23 mouse cellular contexts compared by ENCODE assay signal in genomic region chr2:126084326-126084725, GRCm38 (mm10). TPM values are rescaled to one million over a fixed set of nuclear protein-coding genes. Genes with fewer than 3 reads are reported as not detected.
DNase-seq lines count a peak whose midpoint lies in the region.
"Had no signal": no experiment of that assay in that cellular context is flagged by ENCODE, and none has a peak within 500 bp of the region (broad histone marks: within the 10 kb centered on the region; RNA-seq: fewer than 3 reads in every experiment).

No protein-coding gene starts in this region.

- 82% methylated on average over 3 of the region's 3 CpGs for WGBS in forebrain, embryonic 10.5 days

- H3K4me3 ChIP-seq in forebrain, embryonic 10.5 days = no peak overlapping the region
- H3K4me3 ChIP-seq: heart, embryonic 13.5 days; limb, embryonic 12.5 days had no signal

- H3K9me3 ChIP-seq in forebrain, embryonic 10.5 days = no peaks in the 10 kb centered on the region
- H3K9me3 ChIP-seq: G1E; heart, embryonic 13.5 days; limb, embryonic 12.5 days had no signal

- intact Hi-C loops in gastrocnemius, postnatal 14 days (cut with DNase I; ENCODE audit: low total_unique reads) = no loop called here

- no peaks in the 10 kb centered on the region for H3K36me3 ChIP-seq in forebrain, embryonic 10.5 days (replicated peaks)
- H3K36me3 ChIP-seq: G1E; heart, embryonic 13.5 days; limb, embryonic 12.5 days had no signal

- H3K27ac ChIP-seq in forebrain, embryonic 10.5 days = no peak overlapping the region
- H3K27ac ChIP-seq: heart, embryonic 13.5 days; hindbrain, embryonic 14.5 days; kidney, postnatal 0 days; limb, embryonic 12.5 days; macrophage; stomach, postnatal 0 days had no signal

- no peaks in the 10 kb centered on the region for H3K27me3 ChIP-seq in forebrain, embryonic 10.5 days (ENCODE audit: poor library complexity, severe bottlenecking)
- H3K27me3 ChIP-seq: CH12.LX; heart, embryonic 13.5 days; limb, embryonic 12.5 days had no signal

- peaks cover 5% of the 10 kb centered on the region; the same call in 1 of the 2 replicates for H3K4me1 ChIP-seq in forebrain, embryonic 10.5 days
- H3K4me1 ChIP-seq: limb, embryonic 12.5 days had no signal

- peak; percentile 43 for DNase-seq in gastrocnemius, adult 8-10 months (ENCODE audit: low spot score in 2 of 2)
- no peak for DNase-seq in gastrocnemius, postnatal 4 days (ENCODE audit: low spot score in 2 of 2)
- peak; percentile 15 for DNase-seq in layer of hippocampus, adult 11-12 months (ENCODE audit: low spot score)
- no peak for DNase-seq in layer of hippocampus, postnatal 25 days (ENCODE audit: extremely low spot score in 1 of 2, low spot score in 1 of 2)
- DNase-seq in gastrocnemius, postnatal 14 days = peak; percentile 39
- DNase-seq in layer of hippocampus, adult 9-10 months (ENCODE audit: low spot score) = peak; percentile 13
- DNase-seq in forebrain, embryonic 10.5 days (ENCODE audit: extremely low spot score, low spot score) = no peak
- no peak for DNase-seq in adrenal gland, adult 2 months
- DNase-seq: adrenal gland, adult 8-10 months; B cell, adult 2 months; cerebellum, adult 8-10 months; forebrain, postnatal 0 days; kidney, adult 2 months; liver, postnatal 0 days; thymus, adult 2 months had no signal

RNA-seq across cellular contexts. Expression of gene Fgf7, which starts 49.9 kb away (rescaled TPM):
- total RNA-seq in gastrocnemius, adult 8-10 months (2022) = 1 to 10 TPM; 2.8 to 4.3 (median 3.6) TPM
- total RNA-seq in gastrocnemius, postnatal 4 days (2021) = 10 to 100 TPM; 18.0 to 20.8 TPM
- total RNA-seq in layer of hippocampus, postnatal 25 days (2021) = under 1 TPM; 0.52 to 0.62 TPM
- total RNA-seq in gastrocnemius, postnatal 14 days (2021) = 1 to 10 TPM; 2.7 to 4.4 TPM
- polyA plus RNA-seq in forebrain, embryonic 10.5 days (2016; fragmentation: Nextera tagmentation; extraction: Ambion mirVana) = 0.06 TPM in 1 of 2 replicates, not detected in the other
- 1 to 10 TPM; 1.1 to 1.2 TPM for total RNA-seq in adrenal gland, adult 2 months (2021)
- 0.08 and 0.30 TPM in 2 replicates for polyA plus RNA-seq in adrenal gland, adult 2 months (2012; rRNA removed)
- total RNA-seq: CH12.LX had no signal
- polyA plus RNA-seq: G1E; liver, postnatal 0 days had no signal

Comparison
In these comparisons a context has a peak if more than half of its experiments do, and no peak if none do; other contexts are left out.
1. DNase-seq: peak in gastrocnemius, adult 8-10 months (2 of 2), layer of hippocampus, adult 11-12 months (single experiment), gastrocnemius, postnatal 14 days (single experiment) and layer of hippocampus, adult 9-10 months (single experiment); none in gastrocnemius, postnatal 4 days (0 of 2), layer of hippocampus, postnatal 25 days (0 of 2), forebrain, embryonic 10.5 days (single experiment) and adrenal gland, adult 2 months (single experiment).